Mouse (Mus musculus) left cerebral cortex, postnatal 36 days (tissue): ENCODE results near the gene Chst3. TPM values are rescaled to one million over a fixed set of nuclear protein-coding genes. Genes with fewer than 3 reads are reported as not detected.
"Not testable (repeated sequence)": the region's sequence is repeated elsewhere in the genome, so short reads cannot be mapped to it uniquely, and the experiment has no call there.

Experiments
- DNase-seq, 2 experiments: peaks; one replicate each; pipeline ENCODE4 v3.0.0; 2021 to 2022; ENCODE audit warnings: low spot score in 2 of 2, mixed read lengths in 1 of 2
- intact Hi-C: fragments of 180-260 bp; cut with DNase I; formaldehyde crosslinking; loops from one replicate; pipeline ENCODE4 v1.15.1; 2025
- total RNA-seq, 2 experiments: library from RNA; stranded (reverse); gene quantifications; 2 replicates each; pipeline ENCODE4 v1.2.3; 2021

The Chst3 gene
- total RNA-seq, 2 experiments from 2014 or later: 1.6 to 2.2 TPM

- intact Hi-C loops: loop anchor here (2.0 kb wide), 1 partner anchor 47 kb away; no protein-coding TSS in a partner anchor
- DNase-seq: no peak
Observed at GRCm38 (mm10) chr10:60237475-60238154, 18.6 kb upstream of the Chst3 start.

GRCm38 (mm10) chr10:60235876-60236275, 16.8 kb upstream of the Chst3 start:
- DNase-seq: not testable (repeated sequence)
- intact Hi-C loops: loop anchor here (2.0 kb wide), 1 partner anchor 45 kb away; no protein-coding TSS in a partner anchor

GRCm38 (mm10) chr10:60234006-60234405, 14.9 kb upstream of the Chst3 start:
- no peak for DNase-seq
- intact Hi-C loops: no loop called here

GRCm38 (mm10) chr10:60230321-60231088, 11.4 kb upstream of the Chst3 start:
- DNase-seq: no peak
- intact Hi-C loops: no loop called here

- no peak for DNase-seq
- intact Hi-C loops: no loop called here
Observed at GRCm38 (mm10) chr10:60229113-60229512, 10.1 kb upstream of the Chst3 start.

DNA sequence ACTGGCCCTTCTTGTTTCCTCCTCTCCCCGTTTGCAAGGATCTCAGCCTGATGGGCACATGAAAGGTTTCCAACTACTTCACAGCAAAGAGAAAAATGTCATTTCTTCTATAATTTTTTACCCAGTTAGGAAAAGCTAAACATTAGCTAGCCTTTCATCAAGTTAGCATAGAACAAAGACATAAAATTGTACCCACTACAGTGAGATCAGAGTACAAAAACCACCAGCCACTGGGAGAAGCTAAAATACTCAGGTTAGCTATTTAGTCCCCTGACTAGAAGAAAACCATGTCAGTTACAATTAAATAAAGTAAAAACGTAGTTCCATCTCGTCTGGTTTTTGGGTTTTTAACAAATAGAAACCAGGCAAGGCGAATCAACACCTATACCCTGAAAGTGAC, 8.6 kb upstream of the Chst3 start:
- intact Hi-C loops: no loop called here

GRCm38 (mm10) chr10:60224601-60225000, 5.5 kb upstream of the Chst3 start:
- intact Hi-C loops: no loop called here

More for the DNA sequence above, 8.6 kb upstream of the Chst3 start:
- no peak for DNase-seq

DNA sequence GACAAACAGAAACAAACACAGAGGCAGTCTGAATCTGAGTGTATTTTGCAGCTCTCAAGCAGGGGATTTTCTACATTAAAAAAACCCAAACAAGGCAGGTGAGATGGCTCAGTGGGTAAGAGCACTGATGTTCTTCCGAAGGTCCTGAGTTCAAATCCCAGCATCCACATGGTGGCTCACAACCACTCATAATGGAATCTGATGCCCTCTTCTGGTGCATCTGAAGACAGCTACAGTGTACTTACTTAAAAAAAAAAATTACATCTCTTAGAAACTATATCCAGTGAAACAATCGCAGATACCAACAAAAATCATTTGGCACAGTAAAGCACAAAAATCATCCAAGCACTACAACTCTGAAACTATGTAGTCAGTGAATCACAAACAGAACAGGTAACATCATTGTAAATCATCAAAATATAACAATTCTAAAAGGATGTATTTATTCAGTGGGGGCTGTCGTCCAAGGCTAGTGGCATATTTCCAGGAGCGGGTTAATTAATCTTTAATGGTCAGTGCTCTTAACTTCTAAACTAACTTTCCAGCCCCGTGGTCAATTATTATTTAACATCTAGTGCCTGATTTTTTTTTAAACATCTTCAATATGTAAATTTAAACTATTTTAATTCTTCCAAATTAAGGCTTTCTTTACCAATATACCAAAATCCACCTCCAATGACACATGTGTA, 2.7 kb upstream of the Chst3 start:
- intact Hi-C loops, DNase-seq: not testable (repeated sequence)

More at GRCm38 (mm10) chr10:60224601-60225000, 5.5 kb upstream of the Chst3 start:
- no peak for DNase-seq

DNA sequence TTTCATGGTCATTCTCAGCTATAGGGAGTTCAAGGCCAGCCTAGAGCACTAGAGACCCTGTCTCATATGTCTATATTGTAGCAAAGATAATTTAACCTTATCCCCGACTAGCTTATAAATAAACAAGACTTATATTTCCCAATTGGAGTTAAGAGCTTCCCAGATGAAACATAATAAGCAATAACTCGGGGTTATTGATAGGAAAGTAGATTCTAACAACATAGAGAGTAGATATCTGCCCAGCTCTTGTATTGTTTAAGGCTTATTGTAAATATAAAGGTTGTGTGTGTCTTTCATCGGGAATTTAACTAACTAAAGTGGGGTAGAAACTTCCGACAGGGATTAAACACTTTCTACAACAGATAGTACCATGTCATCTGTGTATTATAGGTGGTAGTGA, 1.5 kb upstream of the Chst3 start:
- intact Hi-C loops: no loop called here
- DNase-seq: no peak

GRCm38 (mm10) chr10:60220042-60220523, 1.0 kb upstream of the Chst3 start:
- DNase-seq: no peak
- intact Hi-C loops: no loop called here

DNA sequence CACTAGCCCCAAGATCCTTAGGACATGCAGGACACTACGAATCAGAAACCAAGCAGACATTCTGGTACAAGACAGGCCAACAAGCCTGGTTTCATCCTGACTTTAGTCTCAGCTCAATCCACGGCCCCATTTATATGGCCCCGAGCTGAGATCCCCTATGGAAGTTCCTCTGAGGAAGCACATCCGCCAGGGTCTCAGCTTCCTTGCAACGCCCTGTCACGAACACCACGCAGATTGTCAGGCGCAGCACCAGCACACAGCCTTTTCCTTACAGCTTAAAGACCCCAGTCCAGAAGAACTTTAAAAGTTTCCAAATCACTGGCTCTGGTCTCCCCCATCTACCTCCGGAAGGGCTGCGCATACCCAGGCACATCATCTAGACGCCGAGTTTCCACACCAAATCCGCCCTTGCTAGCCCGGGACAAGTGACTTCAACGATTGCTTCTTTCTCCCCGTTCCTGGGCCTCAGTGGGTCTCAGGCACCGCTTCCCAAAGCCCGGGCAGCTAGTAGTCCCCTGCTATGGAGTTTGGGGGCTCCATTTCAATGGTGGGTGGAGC, 948 bp downstream of the Chst3 start:
- no peak for DNase-seq
- intact Hi-C loops: no loop called here

DNA sequence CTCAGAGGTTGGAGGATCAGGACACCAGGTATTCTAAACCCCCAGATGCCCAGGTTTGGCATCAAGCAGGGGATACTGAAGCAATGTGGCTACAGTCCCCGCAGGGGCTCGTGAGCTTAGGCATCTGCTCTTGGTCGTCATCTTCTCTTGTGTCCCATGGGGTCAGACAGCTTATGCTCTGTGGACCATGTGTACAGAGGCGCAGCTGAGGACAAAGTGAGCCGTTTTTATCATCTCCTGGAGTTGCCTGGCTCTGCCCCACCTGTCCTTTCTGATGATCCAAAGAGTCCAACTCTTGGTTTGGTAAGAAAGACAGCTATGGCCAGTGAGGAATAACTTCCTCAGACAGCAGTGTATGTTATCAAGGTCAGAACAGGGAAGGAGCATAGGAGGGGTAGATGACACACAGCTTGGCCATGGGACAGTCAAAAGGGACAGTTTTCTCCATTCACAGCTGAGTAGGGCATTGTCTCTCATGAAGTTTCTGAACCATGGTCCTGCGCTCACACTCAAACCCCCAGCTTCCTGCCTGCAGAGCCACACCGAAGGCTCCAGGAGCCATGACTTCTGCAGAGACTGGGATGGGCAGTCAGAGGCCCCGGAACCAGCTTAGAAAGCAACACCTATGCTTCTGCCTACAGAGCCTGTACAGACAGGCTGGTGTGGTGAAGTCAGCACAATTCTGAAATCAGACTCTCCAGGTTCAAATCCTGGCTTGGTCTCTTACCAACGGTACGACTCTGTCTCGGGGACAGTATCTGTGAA, 2.5 kb downstream of the Chst3 start:
- DNase-seq: no peak
- intact Hi-C loops: no loop called here

GRCm38 (mm10) chr10:60215077-60215960, 3.7 kb downstream of the Chst3 start:
- intact Hi-C loops: no loop called here
- peak; percentile 52 to 53 for DNase-seq

- no peak for DNase-seq
- intact Hi-C loops: no loop called here
Observed at GRCm38 (mm10) chr10:60212589-60213379, 6.3 kb downstream of the Chst3 start.

GRCm38 (mm10) chr10:60211501-60212005, 7.5 kb downstream of the Chst3 start:
- intact Hi-C loops: no loop called here
- DNase-seq: no peak

DNA sequence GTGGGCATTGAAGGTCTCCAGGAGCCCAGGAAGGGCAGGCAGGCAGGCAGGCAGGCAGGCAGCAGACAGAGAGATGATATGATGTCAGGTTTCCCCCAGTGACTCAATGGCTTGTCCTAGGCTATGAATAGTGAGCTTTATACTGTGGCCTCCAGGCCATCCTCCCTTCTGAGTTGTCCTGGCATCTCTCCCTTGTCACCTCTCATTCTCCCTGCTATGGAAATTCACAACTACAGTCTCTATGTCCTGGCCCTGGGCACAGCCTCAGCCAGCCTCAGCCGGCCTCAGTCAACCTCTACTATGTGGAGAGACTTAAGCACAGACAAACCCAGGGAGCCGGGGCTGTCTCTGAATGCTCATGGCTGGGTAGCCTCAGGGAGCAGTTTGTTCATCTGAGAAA, 8.6 kb downstream of the Chst3 start:
- intact Hi-C loops: no loop called here
- DNase-seq: no peak

GRCm38 (mm10) chr10:60209237-60209636, 9.8 kb downstream of the Chst3 start:
- DNase-seq: peak; percentile 74 to 78
- intact Hi-C loops: no loop called here
